Mouse (Mus musculus) hindbrain, embryonic 10.5 days (tissue): ENCODE measurements around the gene Agxt2. TPM values are rescaled to one million over a fixed set of nuclear protein-coding genes. Genes with fewer than 3 reads are reported as not detected.

ENCODE experiments used
- DNase-seq: peaks from one replicate; pipeline ENCODE4 v3.0.0-alpha.2; 2017; ENCODE audit warnings: low spot score
- H3K27ac ChIP-seq: fragments of 300-500 bp; sonication (generic); 2 replicates; pipeline ENCODE4 v1.5.1; 2016; ENCODE audit warnings: mild to moderate bottlenecking, moderate library complexity
- H3K27me3 ChIP-seq: fragments of 300-500 bp; sonication (generic); 2 replicates; pipeline ENCODE4 v1.6.1; 2016; ENCODE audit warnings: mild to moderate bottlenecking; ENCODE audit not compliant: poor library complexity, insufficient read depth, severe bottlenecking
- H3K36me3 ChIP-seq: fragments of 300-500 bp; sonication (generic); 2 replicates; pipeline ENCODE4 v1.6.1; 2016; ENCODE audit warnings: mild to moderate bottlenecking, moderate library complexity
- H3K4me1 ChIP-seq: fragments of 300-500 bp; sonication (generic); replicated peaks from 2 replicates; pipeline ENCODE4 v1.6.1; 2016; ENCODE audit warnings: mild to moderate bottlenecking
- H3K4me3 ChIP-seq: fragments of 300-500 bp; sonication (generic); 2 replicates; pipeline ENCODE4 v1.5.1; 2016; ENCODE audit warnings: mild to moderate bottlenecking, moderate library complexity
- H3K9me3 ChIP-seq: fragments of 300-500 bp; sonication (generic); 2 replicates; pipeline ENCODE4 v1.6.1; 2016; ENCODE audit warnings: mild to moderate bottlenecking, moderate library complexity
- WGBS: fragments of 180-500 bp; shearing (Covaris S2); methylation state at CpG from one replicate; pipeline ENCODE4 v1.1.7; 2016; 5-methylcytosine and 5-hydroxymethylcytosine counted together
- polyA plus RNA-seq: library from polyadenylated mRNA; unstranded; fragments of >200 nt; fragmentation: Nextera tagmentation; extraction: Ambion mirVana; gene quantifications from 2 replicates; pipeline ENCODE4 v1.2.1, GENCODE M21; 2016

Agxt2 gene
- polyA plus RNA-seq = not detected in 2 replicates

DNA sequence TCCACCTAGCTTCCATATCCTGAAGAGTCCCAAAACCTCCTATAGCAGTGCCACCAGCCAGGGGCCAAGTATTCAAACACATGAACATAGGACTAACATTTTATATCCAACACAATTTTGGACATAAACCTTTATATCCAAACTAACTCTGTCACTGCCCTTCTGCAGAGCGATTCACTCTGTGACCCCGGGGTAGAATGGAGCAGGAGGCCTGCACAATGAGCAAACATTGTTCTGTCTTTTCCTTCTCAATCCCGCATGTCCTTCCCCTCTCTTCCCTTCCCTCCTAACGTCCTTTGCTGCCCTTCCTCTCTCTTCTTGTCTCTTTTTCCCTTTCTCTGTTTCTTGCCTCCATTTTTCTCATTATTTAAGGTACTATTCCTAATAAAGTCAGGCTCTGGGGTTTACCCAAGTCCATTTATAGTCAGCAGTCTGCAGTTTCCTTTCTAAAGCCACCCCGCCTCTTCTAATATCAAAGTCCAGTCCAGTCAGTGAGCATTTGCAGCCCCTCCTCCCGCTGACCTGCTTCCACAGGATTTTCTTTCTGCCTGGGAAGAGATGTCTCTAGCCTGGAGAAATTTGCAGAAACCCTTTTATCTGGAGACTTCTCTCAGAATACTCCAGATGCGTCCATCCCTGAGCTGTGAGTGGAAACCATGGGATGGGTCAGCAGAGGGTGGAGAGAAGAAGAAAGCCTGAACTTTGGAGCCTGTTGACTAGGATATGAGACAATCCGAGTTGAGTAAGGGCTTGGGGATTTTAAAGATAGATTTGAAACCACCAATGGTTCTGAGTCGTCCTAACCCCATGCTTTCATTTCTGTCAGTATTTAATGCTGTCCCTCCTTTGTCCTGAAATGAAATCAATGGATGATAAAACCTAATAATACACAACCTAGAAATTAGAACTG, at the start of gene Agxt2:
Gene Agxt2, plus strand, starts transcription at position 494 of the 910 bp plus-strand sequence.
- Histone ChIP-seq H3K27ac (no peak within 1 kb of the TSS), H3K4me3 (no peak within 1 kb of the TSS), H3K36me3 (no peaks in the 10 kb centered on the region), H3K27me3 (no peaks in the 10 kb centered on the region), H3K9me3 (no peaks in the 10 kb centered on the region), H3K4me1 (no peaks in the 10 kb centered on the region)
- 80% methylated on average over 9 of the region's 9 CpGs for WGBS
- DNase-seq = no peak

GRCm38 (mm10) chr15:10311826-10312225, 46.5 kb upstream of the Agxt2 start:
- no peak for DNase-seq
- H3K36me3 ChIP-seq = no peaks in the 10 kb centered on the region
- H3K27ac ChIP-seq = no peak overlapping the region
- WGBS = 88% methylated on average over 5 of the region's 5 CpGs
- no peak overlapping the region for H3K4me3 ChIP-seq
- H3K27me3 ChIP-seq = no peaks in the 10 kb centered on the region
- no peaks in the 10 kb centered on the region for H3K4me1 ChIP-seq
- no peaks in the 10 kb centered on the region for H3K9me3 ChIP-seq

DNA sequence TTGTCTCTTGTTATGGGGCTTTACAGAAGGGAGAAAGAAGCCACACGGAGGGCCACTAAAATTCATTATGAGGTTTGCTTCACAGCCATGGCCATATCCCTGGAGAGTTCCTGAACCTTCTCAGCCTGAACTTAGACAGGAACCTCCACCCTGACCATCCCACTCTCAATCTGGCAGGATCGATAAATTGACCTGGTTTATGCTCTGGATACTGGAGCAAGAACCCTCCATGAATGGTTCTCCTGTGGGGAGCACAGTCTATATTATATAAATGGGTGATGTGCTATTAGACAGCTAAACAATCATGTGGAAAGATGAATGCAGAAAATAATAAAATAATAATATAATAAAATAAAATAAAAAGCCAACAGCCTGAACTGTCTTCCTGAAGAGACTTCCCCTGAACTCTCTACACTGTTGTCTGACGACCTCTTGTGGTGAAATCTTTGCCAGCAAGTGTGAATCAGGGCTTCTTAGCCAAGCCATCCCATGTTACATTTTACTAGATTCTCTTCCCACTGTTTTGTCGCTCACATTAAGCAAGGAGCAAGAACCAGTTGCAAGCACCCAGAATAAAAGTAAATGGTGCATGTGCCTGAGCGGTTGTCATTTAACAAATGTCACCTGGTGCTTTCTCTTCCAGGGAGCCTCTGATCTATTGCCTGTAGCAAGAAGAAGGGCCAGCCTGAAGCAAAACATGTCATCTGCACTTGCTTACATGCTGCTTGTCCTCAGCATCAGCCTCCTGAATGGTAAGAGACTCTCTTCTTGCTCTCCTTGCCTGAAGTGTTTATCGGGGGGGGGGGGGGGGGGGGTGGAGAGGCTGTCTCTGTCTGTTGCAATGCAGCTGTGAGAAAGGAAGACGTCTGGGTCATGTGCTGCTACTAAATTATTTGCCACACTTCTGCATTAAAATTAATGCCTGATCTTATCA, 44.5 kb upstream of the Agxt2 start:
- peak; percentile 12 for DNase-seq
- 60% methylated on average over 6 of the region's 7 CpGs for WGBS

GRCm38 (mm10) chr15:10325080-10325479, 33.3 kb upstream of the Agxt2 start, which contains the start of gene Gm21973:
TSS of gene Gm21973 (plus strand) at chr15:10325380.
- Histone ChIP-seq H3K4me1 (no peaks in the 10 kb centered on the region), H3K27me3 (no peaks in the 10 kb centered on the region), H3K36me3 (no peaks in the 10 kb centered on the region), H3K9me3 (no peaks in the 10 kb centered on the region), H3K4me3 (no peak within 1 kb of the TSS), H3K27ac (no peak within 1 kb of the TSS)
- DNase-seq = no peak
- 89% methylated on average over 2 of the region's 2 CpGs for WGBS

More for the DNA sequence above, 44.5 kb upstream of the Agxt2 start:
- Histone ChIP-seq H3K27me3 (no peaks in the 10 kb centered on the region), H3K27ac (no peak overlapping the region), H3K4me1 (no peaks in the 10 kb centered on the region), H3K36me3 (no peaks in the 10 kb centered on the region), H3K9me3 (no peaks in the 10 kb centered on the region), H3K4me3 (no peak overlapping the region)

DNA sequence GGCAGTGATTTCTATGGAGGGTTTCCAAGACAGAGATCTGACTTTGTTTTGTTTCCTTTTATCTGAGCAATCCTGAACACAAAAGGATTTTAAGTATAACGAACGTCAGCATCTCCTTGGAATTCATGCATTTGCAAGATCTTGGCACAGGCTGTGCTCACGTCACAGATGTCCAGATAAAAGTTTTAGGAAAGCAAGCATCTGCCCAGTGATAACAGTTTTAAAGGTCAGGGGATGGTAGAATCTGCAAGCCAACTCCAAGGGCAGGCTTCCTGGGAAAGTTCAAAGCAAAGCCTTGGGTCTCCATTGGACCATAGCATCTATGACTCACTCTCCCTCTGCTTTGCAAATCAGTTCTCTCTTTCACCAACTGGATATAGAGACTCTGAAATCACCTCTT, 27.7 kb upstream of the Agxt2 start:
- Histone ChIP-seq H3K4me3 (no peak overlapping the region), H3K4me1 (no peaks in the 10 kb centered on the region), H3K36me3 (no peaks in the 10 kb centered on the region), H3K27ac (no peak overlapping the region), H3K27me3 (no peaks in the 10 kb centered on the region), H3K9me3 (no peaks in the 10 kb centered on the region)
- WGBS = 86% methylated on average over 3 of the region's 3 CpGs
- no peak for DNase-seq

- H3K27me3 ChIP-seq = no peaks in the 10 kb centered on the region
- 96% methylated on average over 1 of the region's 1 CpGs for WGBS
- H3K4me1 ChIP-seq = no peaks in the 10 kb centered on the region
- H3K9me3 ChIP-seq = no peaks in the 10 kb centered on the region
- H3K27ac ChIP-seq = no peak overlapping the region
- no peak overlapping the region for H3K4me3 ChIP-seq
- no peak for DNase-seq
- no peaks in the 10 kb centered on the region for H3K36me3 ChIP-seq
Observed at GRCm38 (mm10) chr15:10332566-10332965, 25.8 kb upstream of the Agxt2 start.

DNA sequence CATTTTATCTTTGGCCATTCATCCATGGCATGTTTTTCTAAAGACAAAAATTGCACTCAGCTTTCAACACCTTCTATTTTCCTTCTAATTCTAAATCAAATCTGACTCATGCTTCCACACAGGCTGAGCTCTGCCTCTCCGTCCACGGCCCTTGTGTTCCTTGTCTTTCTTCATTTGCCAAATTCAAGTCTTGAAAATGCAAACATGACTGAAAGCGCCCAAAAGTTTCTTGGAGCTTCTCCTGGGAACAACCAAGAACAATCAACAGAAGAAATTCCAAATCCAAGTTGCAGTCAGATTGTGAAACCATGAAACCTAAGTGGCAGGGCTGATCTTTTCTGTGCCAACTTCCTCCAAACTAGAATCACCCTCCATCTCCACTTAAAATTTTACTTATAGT, 19.7 kb upstream of the Agxt2 start:
- H3K36me3 ChIP-seq = no peaks in the 10 kb centered on the region
- no peaks in the 10 kb centered on the region for H3K4me1 ChIP-seq
- no peaks in the 10 kb centered on the region for H3K27me3 ChIP-seq
- H3K4me3 ChIP-seq = no peak overlapping the region
- DNase-seq = no peak
- H3K27ac ChIP-seq = no peak overlapping the region
- no peaks in the 10 kb centered on the region for H3K9me3 ChIP-seq
- WGBS = 79% methylated on average over 3 of the region's 3 CpGs

- Histone ChIP-seq H3K4me1 (no peaks in the 10 kb centered on the region), H3K9me3 (no peaks in the 10 kb centered on the region), H3K27me3 (no peaks in the 10 kb centered on the region), H3K36me3 (no peaks in the 10 kb centered on the region), H3K27ac (no peak overlapping the region), H3K4me3 (no peak overlapping the region)
- 90% methylated on average over 6 of the region's 6 CpGs for WGBS
- DNase-seq = no peak
Observed at GRCm38 (mm10) chr15:10347044-10347443, 11.3 kb upstream of the Agxt2 start.

DNA sequence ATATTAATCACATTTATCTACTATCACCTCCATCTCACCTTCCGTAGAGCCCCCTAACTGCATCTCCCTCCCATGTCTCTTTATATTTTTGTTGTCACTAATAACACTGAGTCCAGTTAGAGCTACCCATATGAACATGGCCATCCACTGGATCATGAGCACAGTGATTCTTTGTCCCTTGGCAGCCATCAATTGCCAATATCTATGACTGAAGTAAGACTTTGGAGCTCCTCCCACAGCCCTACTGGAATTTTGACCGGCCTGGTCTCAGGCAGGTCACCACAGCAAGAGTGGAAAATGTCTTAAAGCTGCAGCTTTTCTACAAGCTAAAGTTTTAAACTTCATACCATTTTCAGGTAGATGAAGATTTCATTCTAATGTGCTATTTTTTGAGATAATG, 8.0 kb downstream of the Agxt2 start:
- WGBS = 88% methylated on average over 2 of the region's 2 CpGs
- Histone ChIP-seq H3K4me3 (no peak overlapping the region), H3K27ac (no peak overlapping the region), H3K27me3 (no peaks in the 10 kb centered on the region), H3K36me3 (no peaks in the 10 kb centered on the region), H3K9me3 (no peaks in the 10 kb centered on the region), H3K4me1 (no peaks in the 10 kb centered on the region)
- no peak for DNase-seq

- Histone ChIP-seq H3K27me3 (no peaks in the 10 kb centered on the region), H3K27ac (no peak overlapping the region), H3K4me1 (no peaks in the 10 kb centered on the region), H3K4me3 (no peak overlapping the region), H3K36me3 (no peaks in the 10 kb centered on the region), H3K9me3 (no peaks in the 10 kb centered on the region)
- DNase-seq = no peak
- WGBS = 89% methylated on average over 3 of the region's 3 CpGs
Observed at GRCm38 (mm10) chr15:10375404-10375803, 17.1 kb downstream of the Agxt2 start.

- no peaks in the 10 kb centered on the region for H3K36me3 ChIP-seq
- no peak overlapping the region for H3K4me3 ChIP-seq
- no peak for DNase-seq
- WGBS = 87% methylated on average over 4 of the region's 4 CpGs
- no peaks in the 10 kb centered on the region for H3K4me1 ChIP-seq
- no peaks in the 10 kb centered on the region for H3K9me3 ChIP-seq
- no peak overlapping the region for H3K27ac ChIP-seq
- no peaks in the 10 kb centered on the region for H3K27me3 ChIP-seq
Observed at GRCm38 (mm10) chr15:10378338-10378959, 20.1 kb downstream of the Agxt2 start.

DNA sequence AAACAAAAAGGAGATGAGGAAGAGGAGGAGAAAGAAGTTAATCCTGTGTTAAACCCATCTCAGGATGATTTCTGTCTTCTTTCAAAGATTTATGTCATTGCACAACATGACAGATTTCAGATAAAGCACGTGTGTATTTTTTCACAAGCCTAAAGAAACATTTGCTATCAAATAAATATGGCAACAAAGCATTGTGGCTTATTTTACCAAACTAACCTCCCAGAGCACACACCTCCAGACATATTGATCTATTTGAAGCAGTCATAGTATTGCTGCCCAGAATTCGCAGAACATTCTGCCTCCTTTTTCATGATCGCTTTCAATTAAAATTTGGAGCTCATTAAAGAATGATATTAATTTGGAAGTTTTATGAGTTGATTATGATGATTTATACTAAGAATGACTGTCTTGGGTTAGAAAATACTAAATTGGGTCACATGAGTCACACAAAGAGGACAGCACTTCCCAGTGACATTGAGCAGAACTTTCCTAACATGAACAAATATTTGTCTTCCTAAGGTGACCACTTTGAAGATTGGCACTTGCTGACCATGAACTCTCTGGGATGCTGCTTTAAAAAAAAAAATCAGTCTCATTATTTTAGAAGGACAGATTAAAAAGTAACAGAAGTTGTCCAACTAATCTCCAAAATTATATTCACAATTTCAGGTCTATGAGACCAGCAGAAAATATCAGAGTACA, 21.6 kb downstream of the Agxt2 start:
- WGBS = 97% methylated on average over 3 of the region's 3 CpGs
- no peaks in the 10 kb centered on the region for H3K27me3 ChIP-seq
- no peak for DNase-seq

More for the DNA sequence above, 21.6 kb downstream of the Agxt2 start:
- Histone ChIP-seq H3K27ac (no peak overlapping the region), H3K4me3 (no peak overlapping the region), H3K4me1 (no peaks in the 10 kb centered on the region), H3K9me3 (no peaks in the 10 kb centered on the region), H3K36me3 (no peaks in the 10 kb centered on the region)
